Mouse (Mus musculus): ENCODE results near the gene Aldh2. TPM values are rescaled to one million over a fixed set of nuclear protein-coding genes. Genes with fewer than 3 reads are reported as not detected.

The Aldh2 gene
- polyA plus RNA-seq, 1 experiment from 2014 or later = 181 TPM

DNA sequence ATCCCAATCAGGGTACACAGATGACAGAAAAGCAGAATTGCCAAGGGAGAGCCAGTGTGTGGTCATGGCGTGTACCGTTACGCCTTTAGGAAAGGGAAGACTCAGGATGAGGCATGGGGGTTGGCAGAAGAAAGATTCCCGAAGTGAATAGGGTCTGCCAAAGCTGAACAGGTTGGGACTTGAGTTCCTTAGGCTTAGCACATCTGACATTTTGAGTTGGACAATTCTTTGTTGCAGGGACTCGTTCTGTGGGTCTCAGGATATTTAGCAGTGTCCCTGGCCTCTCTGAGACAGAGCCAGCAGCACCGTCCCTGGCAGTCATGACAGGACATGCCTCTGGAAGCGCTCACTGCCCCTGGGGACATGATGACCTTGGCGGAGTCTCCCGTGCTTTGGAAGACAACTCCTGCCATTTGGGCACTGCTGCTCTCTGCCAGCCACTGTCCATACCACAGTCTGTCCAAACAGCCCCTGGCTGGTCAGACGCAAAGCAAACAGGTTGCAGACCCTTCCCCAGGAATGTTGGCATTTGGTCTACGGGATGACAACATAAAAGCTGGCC is 16.6 kb downstream of the Aldh2 start:
- H3K27ac ChIP-seq (replicated peaks) = no peak overlapping the region
- 76% methylated on average over 11 of the region's 11 CpGs for WGBS (ENCODE audit: insufficient replicate concordance)
- no peak overlapping the region for H3K4me2 ChIP-seq
- H3K4me1 ChIP-seq (replicated peaks) = no peaks in the 10 kb centered on the region; the same call in 1 of the 2 replicates
- H3K4me3 ChIP-seq (replicated peaks) = no peak overlapping the region
- no peak overlapping the region for H3K9ac ChIP-seq
- H3K27me3 ChIP-seq = no peaks in the 10 kb centered on the region
- no peak for ATAC-seq (ENCODE audit: insufficient read depth)
- peaks cover 82% of the 10 kb centered on the region for H3K36me3 ChIP-seq (replicated peaks)
- H3K9me3 ChIP-seq (replicated peaks) = no peaks in the 10 kb centered on the region

DNA sequence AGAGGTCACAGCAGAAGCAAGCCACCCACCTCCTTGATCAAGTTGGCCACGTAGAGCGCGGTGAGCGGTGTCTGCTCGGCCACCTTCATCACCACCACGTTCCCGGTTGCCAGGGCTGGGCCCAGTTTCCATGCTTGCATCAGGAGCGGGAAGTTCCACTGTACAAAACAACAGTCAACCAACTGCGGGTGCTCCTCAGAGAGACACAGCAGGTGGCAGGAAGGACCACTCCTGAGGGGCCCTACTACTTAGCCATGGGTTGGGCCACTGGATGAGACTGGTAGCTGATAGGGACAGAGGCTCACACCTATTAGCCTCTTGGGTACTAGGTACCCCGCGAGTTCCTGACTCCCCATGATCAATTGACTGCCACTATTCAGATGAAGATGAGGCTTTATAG is 17.8 kb downstream of the Aldh2 start:
- no peak overlapping the region for H3K4me2 ChIP-seq
- H3K9me3 ChIP-seq (replicated peaks) = no peaks in the 10 kb centered on the region
- no peak overlapping the region for H3K4me3 ChIP-seq (replicated peaks)
- ATAC-seq (ENCODE audit: insufficient read depth) = no peak
- H3K27me3 ChIP-seq = no peaks in the 10 kb centered on the region
- no peak overlapping the region for H3K9ac ChIP-seq
- no peak overlapping the region for H3K27ac ChIP-seq (replicated peaks)
- WGBS (ENCODE audit: insufficient replicate concordance) = 90% methylated on average over 11 of the region's 11 CpGs
- peaks cover 93% of the 10 kb centered on the region for H3K36me3 ChIP-seq (replicated peaks)
- H3K4me1 ChIP-seq (replicated peaks) = no peaks in the 10 kb centered on the region

DNA sequence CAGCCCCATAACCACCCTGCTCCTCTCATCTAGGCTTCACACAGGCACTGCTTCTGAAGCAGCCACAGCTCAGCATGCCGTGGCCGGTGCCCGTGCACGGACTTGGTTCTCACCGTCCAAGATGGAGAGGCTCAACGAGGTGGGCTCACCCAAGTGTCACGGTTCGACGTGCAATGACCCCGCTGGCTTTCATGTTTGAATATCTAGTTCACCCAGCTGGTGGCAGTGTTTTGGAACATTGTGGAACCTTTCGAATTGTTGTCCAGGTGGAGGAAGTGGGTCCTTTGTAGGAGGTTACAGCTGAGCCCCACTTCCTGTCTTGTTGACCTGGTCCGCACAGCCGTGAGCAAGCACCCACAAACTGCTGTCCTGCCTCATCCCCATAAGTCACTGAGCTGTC is 19.5 kb downstream of the Aldh2 start:
- no peak for ATAC-seq (ENCODE audit: insufficient read depth)
- Histone ChIP-seq H3K36me3 (replicated peaks) (peaks cover 94% of the 10 kb centered on the region), H3K9me3 (replicated peaks) (no peaks in the 10 kb centered on the region), H3K27me3 (no peaks in the 10 kb centered on the region), H3K4me3 (replicated peaks) (no peak overlapping the region), H3K4me2 (no peak overlapping the region), H3K4me1 (replicated peaks) (no peaks in the 10 kb centered on the region), H3K27ac (replicated peaks) (no peak overlapping the region), H3K9ac (no peak overlapping the region)
- 79% methylated on average over 13 of the region's 13 CpGs for WGBS (ENCODE audit: insufficient replicate concordance)

DNA sequence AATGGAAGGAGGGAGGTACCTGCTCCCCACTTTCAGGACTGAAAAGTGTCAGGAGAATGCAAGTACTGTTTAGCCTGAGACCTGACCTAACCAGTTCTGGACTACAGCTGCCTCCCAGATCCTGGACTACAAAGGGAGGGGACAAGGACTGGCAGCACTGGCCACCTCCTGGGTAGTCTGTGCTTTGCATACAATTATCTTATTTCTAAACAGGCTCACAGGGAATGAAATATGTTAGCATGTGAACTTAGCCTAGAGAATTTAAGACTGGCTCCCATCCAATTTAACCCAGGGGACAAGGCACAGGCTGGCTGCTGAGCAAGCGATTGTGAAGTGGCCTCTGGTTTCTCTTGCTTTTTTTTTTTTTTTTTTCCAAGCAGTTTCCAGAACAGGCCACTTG is 22.8 kb downstream of the Aldh2 start:
- Histone ChIP-seq H3K27me3 (no peaks in the 10 kb centered on the region), H3K27ac (replicated peaks) (no peak overlapping the region), H3K9me3 (replicated peaks) (no peaks in the 10 kb centered on the region), H3K4me2 (no peak overlapping the region), H3K4me1 (replicated peaks) (no peaks in the 10 kb centered on the region; the same call in none of the 2 replicates), H3K4me3 (replicated peaks) (no peak overlapping the region), H3K36me3 (replicated peaks) (peaks cover 85% of the 10 kb centered on the region), H3K9ac (no peak overlapping the region)
- no peak for ATAC-seq (ENCODE audit: insufficient read depth)
- 77% methylated on average over 1 of the region's 1 CpGs for WGBS (ENCODE audit: insufficient replicate concordance)

DNA sequence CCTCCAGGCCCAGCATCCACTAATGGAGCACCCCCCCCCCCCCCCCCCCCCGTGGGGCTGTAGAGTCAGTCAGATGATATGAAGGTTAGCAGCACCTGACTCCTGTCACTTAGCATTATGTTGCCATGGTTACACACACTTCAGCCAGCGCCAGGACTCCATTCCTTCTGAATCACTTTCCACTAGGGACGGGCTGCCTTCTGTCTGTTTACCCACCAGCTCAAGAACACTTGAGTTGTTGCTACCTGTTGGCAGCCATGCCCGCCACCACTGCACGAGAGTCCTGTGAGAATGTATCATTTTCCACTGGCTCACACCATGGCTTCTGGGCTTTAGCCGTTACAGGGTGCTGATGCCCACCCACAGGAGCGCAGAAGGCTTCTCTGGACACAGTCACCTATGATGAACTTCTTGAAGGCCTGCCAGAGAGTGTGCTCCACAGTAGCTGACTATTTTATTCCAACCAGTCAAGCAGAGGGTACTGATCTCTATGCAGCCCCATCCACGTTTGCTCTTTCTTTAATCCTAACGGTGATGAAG is 23.7 kb downstream of the Aldh2 start:
- Histone ChIP-seq H3K4me3 (replicated peaks) (no peak overlapping the region), H3K9ac (no peak overlapping the region), H3K36me3 (replicated peaks) (peaks cover 77% of the 10 kb centered on the region), H3K27me3 (no peaks in the 10 kb centered on the region), H3K27ac (replicated peaks) (no peak overlapping the region), H3K4me1 (replicated peaks) (peaks cover 7% of the 10 kb centered on the region), H3K9me3 (replicated peaks) (no peaks in the 10 kb centered on the region), H3K4me2 (no peak overlapping the region)
- ATAC-seq (ENCODE audit: insufficient read depth) = no peak
- WGBS (ENCODE audit: insufficient replicate concordance) = 82% methylated on average over 9 of the region's 9 CpGs

DNA sequence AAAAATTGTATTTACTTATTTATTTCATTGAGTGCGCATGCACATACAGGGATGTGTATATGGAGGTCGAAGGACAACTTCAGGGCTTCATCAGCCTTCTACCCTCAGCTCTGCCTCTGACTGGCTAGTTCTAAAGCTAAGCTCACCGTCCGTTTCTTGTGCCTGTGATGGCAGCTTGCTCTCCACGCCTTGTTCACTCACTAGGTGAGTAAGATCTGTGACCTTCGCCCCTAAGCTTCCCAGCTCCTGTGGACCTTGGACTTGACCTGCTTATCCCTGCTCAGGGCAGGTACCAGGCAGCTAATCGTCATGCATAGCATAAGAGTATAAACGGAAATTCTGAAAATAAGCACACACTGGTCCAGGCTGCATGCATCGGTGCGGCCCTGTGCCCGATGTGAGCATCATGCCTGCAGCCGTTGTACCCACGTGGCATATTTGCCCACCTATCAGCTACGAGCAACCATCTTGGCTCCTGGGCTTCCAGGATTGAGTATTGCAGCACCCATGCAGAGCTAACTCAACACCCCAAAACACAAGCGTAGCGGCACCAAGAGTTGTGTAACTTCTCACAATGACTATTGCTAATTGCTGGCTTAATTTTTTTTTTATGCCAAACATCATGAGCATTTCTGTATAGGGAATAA is 27.5 kb downstream of the Aldh2 start:
- H3K9ac ChIP-seq = no peak overlapping the region
- H3K36me3 ChIP-seq (replicated peaks) = peaks cover 40% of the 10 kb centered on the region
- H3K27me3 ChIP-seq = no peaks in the 10 kb centered on the region
- no peak overlapping the region for H3K4me3 ChIP-seq (replicated peaks)
- no peak overlapping the region for H3K4me2 ChIP-seq
- ATAC-seq (ENCODE audit: insufficient read depth) = peak; percentile 47; the same call in 1 of the 2 replicates
- WGBS (ENCODE audit: insufficient replicate concordance) = 72% methylated on average over 16 of the region's 16 CpGs
- H3K27ac ChIP-seq (replicated peaks) = 0 out of 2 replicates have a peak overlapping the region, but pooled peaks have one; percentile 14
- no peaks in the 10 kb centered on the region for H3K9me3 ChIP-seq (replicated peaks)
- peaks cover 14% of the 10 kb centered on the region for H3K4me1 ChIP-seq (replicated peaks)

DNA sequence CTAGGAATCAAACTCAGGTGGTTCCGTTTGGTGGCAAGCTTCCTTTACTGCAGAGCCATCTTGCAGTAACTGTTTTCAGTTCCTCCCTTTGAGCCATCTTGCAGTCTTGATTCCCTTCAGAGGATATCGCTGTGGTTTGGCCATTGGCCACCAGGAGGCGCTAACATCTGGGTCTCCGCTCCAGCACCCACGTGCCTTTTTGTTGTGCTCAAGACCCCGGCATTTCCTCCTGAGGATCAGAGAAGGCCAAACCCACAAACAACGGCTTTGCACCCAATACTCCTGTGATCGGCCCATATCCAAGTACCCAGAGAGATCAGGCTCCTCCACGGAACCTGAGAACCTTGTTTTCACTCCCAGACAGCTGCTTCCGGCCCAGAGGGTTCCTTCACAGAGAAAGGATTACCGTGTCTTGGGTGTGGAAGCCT is 29.1 kb downstream of the Aldh2 start:
- 7% methylated on average over 11 of the region's 11 CpGs for WGBS (ENCODE audit: insufficient replicate concordance)
- Histone ChIP-seq H3K27ac (replicated peaks) (no peak overlapping the region), H3K9me3 (replicated peaks) (no peaks in the 10 kb centered on the region), H3K36me3 (replicated peaks) (peaks cover 23% of the 10 kb centered on the region), H3K4me3 (replicated peaks) (peak overlapping the region; percentile 25; the same call in 1 of the 2 replicates), H3K27me3 (no peaks in the 10 kb centered on the region), H3K9ac (no peak overlapping the region), H3K4me2 (peak overlapping the region; percentile 61), H3K4me1 (replicated peaks) (peaks cover 14% of the 10 kb centered on the region)
- no peak for ATAC-seq (ENCODE audit: insufficient read depth)

DNA sequence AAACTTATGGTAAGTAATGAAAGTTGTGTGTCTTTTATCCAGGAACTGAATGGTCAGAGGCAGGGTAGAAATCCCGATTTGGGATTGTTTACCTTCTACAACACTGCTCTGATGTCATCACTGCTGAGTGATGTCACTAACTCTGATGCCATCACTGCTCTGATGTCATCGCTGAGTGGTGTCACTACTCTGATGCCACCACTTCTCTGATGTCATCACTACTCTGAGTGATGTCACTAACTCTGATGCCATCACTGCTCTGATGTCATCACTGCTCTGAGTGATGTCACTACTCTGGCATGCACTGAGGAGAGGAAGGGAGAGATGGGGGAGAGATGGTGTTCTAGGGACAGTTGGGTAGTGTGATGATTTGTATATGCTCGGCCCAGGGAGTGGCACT is 31.2 kb downstream of the Aldh2 start:
- WGBS (ENCODE audit: insufficient replicate concordance) = 65% methylated on average over 3 of the region's 3 CpGs
- Histone ChIP-seq H3K9me3 (replicated peaks) (no peaks in the 10 kb centered on the region), H3K4me1 (replicated peaks) (peaks cover 14% of the 10 kb centered on the region), H3K4me2 (no peak overlapping the region), H3K4me3 (replicated peaks) (no peak overlapping the region), H3K36me3 (replicated peaks) (peaks cover 8% of the 10 kb centered on the region), H3K27ac (replicated peaks) (no peak overlapping the region), H3K27me3 (no peaks in the 10 kb centered on the region; the same call in 1 of the 2 replicates), H3K9ac (no peak overlapping the region)
- no peak for ATAC-seq (ENCODE audit: insufficient read depth)

DNA sequence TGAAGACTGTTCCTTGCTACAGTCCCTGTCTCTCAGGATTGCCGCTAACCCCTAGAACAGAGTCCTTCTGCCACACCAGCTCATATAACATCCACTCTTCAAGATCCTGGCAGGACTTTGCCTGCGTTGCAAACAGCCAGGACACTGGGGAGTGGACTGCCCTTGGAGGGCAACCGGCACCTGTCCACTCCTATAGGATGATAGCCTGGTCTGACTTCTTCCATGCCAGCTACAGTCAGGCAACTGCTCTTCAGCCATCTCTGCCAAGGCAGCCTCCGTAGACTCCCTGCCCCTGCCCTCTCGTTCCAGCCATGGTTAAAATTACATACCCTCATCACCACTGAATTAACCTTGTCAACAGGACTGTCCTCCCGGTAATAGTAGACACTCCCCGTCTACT is 44.4 kb downstream of the Aldh2 start:
- Histone ChIP-seq H3K4me1 (replicated peaks) (peaks cover 39% of the 10 kb centered on the region), H3K4me2 (no peak overlapping the region), H3K9ac (no peak overlapping the region), H3K27me3 (no peaks in the 10 kb centered on the region), H3K27ac (replicated peaks) (no peak overlapping the region), H3K9me3 (replicated peaks) (no peaks in the 10 kb centered on the region), H3K36me3 (replicated peaks) (no peaks in the 10 kb centered on the region), H3K4me3 (replicated peaks) (no peak overlapping the region)
- ATAC-seq (ENCODE audit: insufficient read depth) = no peak
- 74% methylated on average over 7 of the region's 7 CpGs for WGBS (ENCODE audit: insufficient replicate concordance)

DNA sequence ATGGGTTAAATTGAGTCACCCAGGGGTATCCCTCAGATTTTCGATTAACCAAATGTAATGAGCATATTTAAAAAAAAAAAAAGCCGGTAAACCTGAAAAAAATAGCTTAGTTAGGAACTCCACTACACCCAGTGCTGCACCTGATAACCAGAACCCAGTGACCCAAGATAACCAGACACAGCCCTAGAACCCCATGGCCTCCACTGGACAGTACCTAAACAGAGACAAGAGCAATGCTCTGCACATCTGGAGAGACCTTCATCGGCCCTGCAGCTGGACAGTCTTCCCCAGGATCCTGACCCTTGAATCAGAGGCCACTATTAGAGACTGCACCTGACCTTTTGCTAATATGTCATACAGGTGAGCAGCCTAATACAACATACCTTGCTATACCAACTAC is 46.5 kb downstream of the Aldh2 start:
- H3K9ac ChIP-seq = peak overlapping the region; percentile 98; the same call in 1 of the 2 replicates
- ATAC-seq (ENCODE audit: insufficient read depth) = 0 out of 2 replicates have a peak, but pooled peaks have one; percentile 32
- no peaks in the 10 kb centered on the region for H3K27me3 ChIP-seq
- H3K27ac ChIP-seq (replicated peaks) = peak overlapping the region; percentile 92
- no peaks in the 10 kb centered on the region for H3K36me3 ChIP-seq (replicated peaks)
- peak overlapping the region; percentile 97 for H3K4me3 ChIP-seq (replicated peaks)
- no peaks in the 10 kb centered on the region for H3K9me3 ChIP-seq (replicated peaks)
- H3K4me2 ChIP-seq = peak overlapping the region; percentile 77
- peaks cover 53% of the 10 kb centered on the region for H3K4me1 ChIP-seq (replicated peaks)
- 39% methylated on average over 3 of the region's 3 CpGs for WGBS (ENCODE audit: insufficient replicate concordance)

DNA sequence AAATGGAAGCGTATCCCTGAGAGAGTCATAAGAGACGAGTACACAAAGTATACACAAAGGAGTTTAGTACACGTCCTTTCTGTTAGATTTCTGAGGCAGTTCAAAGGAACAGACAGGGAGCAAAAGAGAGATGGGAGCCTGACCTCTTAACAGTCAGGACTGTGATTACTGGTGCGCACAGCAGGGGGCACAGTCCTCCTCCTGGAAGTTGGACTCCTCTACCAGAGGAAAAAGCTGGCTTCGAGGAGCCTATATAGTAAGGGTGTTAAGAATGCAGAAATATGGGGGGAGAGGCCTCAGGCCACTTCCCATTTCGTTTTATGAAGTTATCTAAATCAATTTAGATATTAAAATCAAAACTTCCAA is 47.1 kb downstream of the Aldh2 start:
- ATAC-seq (ENCODE audit: insufficient read depth) = peak; percentile 19; the same call in 1 of the 2 replicates
- H3K4me1 ChIP-seq (replicated peaks) = peaks cover 56% of the 10 kb centered on the region
- WGBS (ENCODE audit: insufficient replicate concordance) = 10% methylated on average over 6 of the region's 6 CpGs
- H3K4me2 ChIP-seq = peak overlapping the region; percentile 77
- peak overlapping the region; percentile 97 for H3K4me3 ChIP-seq (replicated peaks)
- H3K36me3 ChIP-seq (replicated peaks) = no peaks in the 10 kb centered on the region
- peak overlapping the region; percentile 98 for H3K9ac ChIP-seq
- no peaks in the 10 kb centered on the region for H3K9me3 ChIP-seq (replicated peaks)
- no peaks in the 10 kb centered on the region for H3K27me3 ChIP-seq
- H3K27ac ChIP-seq (replicated peaks) = peak overlapping the region; percentile 92

All from liver, embryonic 15.5 days (tissue).